Mouse (Mus musculus): ENCODE results near the gene Trmt44. TPM values are rescaled to one million over a fixed set of nuclear protein-coding genes. Genes with fewer than 3 reads are reported as not detected.

Trmt44 gene
- total and polyA plus RNA-seq, 3 experiments = 6.5 to 7.9 (median 7.5) TPM

- Histone ChIP-seq H3K27ac (ENCODE audit: insufficient read depth, low read depth) (no peak overlapping the region), H3K4me2 (ENCODE audit: insufficient read depth, low read depth, poor library complexity, severe bottlenecking) (no peak overlapping the region), H3K79me2 (replicated peaks; ENCODE audit: control insufficient read depth, extremely low read depth, insufficient read depth, poor library complexity, severe bottlenecking) (no peaks in the 10 kb centered on the region), H3K4me3 (replicated peaks in 1 of 3; ENCODE audit: low read depth in 2 of 3, low read length in 2 of 3, poor library complexity in 1 of 3) (no peak overlapping the region), H3K27me3 (replicated peaks) (peaks cover 52% of the 10 kb centered on the region), H3K9me3 (replicated peaks; ENCODE audit: low read length) (peaks cover 6% of the 10 kb centered on the region), H3K9ac (ENCODE audit: insufficient read depth, low read depth) (no peak overlapping the region), H3K4me1 (ENCODE audit: control insufficient read depth in 1 of 2, insufficient read depth in 2 of 2) (no peaks in the 10 kb centered on the region; a peak in 1 of 4 replicates), H3K36me3 (replicated peaks in 1 of 2; ENCODE audit: control insufficient read depth in 1 of 2, insufficient read depth in 1 of 2, low read length in 1 of 2) (no peaks in the 10 kb centered on the region)
- TF ChIP-seq ZKSCAN1 (IDR thresholded peaks at IDR 0.05; ENCODE audit: borderline replicate concordance, low read depth, low read length) (no peak), ZMIZ1 (IDR thresholded peaks at IDR 0.05; ENCODE audit: low read depth, low read length) (no peak), JUN (IDR thresholded peaks at IDR 0.05; ENCODE audit: insufficient read depth, low read depth, low read length) (no peak), KAT2A (IDR thresholded peaks at IDR 0.05; ENCODE audit: insufficient replicate concordance, low read length) (no peak), MXI1 (IDR thresholded peaks at IDR 0.05; ENCODE audit: low read depth, low read length) (no peak; the same call in 1 of the 2 replicates), CTCF (conservative IDR thresholded peaks at IDR 0.05 in 1 of 2, IDR thresholded peaks at IDR 0.05 in 1 of 2; ENCODE audit: low read depth in 2 of 2, low read length in 2 of 2) (no peak), SMC3 (IDR thresholded peaks at IDR 0.05; ENCODE audit: low read depth, low read length) (no peak)
- DNase-seq (ENCODE audit: extremely low read depth) = peak; percentile 12
- in situ Hi-C loops (cut with MboI; ENCODE audit: low pct_ligation_motif_present, low pct_unique_long_range_greater_than_20kb, low sequenced_read_pairs) (no loop called here), dilution Hi-C loops (cut with MboI; ENCODE audit: extremely low pct_ligation_motif_present, extremely low pct_unique_long_range_greater_than_20kb, low sequenced_read_pairs) (no loop called here)
Observed at GRCm38 (mm10) chr5:35531586-35531985, 43.3 kb downstream of the Trmt44 start.

- Histone ChIP-seq H3K27ac (ENCODE audit: insufficient read depth, low read depth) (no peak overlapping the region), H3K36me3 (replicated peaks in 1 of 2; ENCODE audit: control insufficient read depth in 1 of 2, insufficient read depth in 1 of 2, low read length in 1 of 2) (no peaks in the 10 kb centered on the region), H3K9me3 (replicated peaks; ENCODE audit: low read length) (no peaks in the 10 kb centered on the region), H3K9ac (ENCODE audit: insufficient read depth, low read depth) (no peak overlapping the region), H3K79me2 (replicated peaks; ENCODE audit: control insufficient read depth, extremely low read depth, insufficient read depth, poor library complexity, severe bottlenecking) (no peaks in the 10 kb centered on the region), H3K27me3 (replicated peaks) (peaks cover 53% of the 10 kb centered on the region), H3K4me3 (replicated peaks in 1 of 3; ENCODE audit: low read depth in 2 of 3, low read length in 2 of 3, poor library complexity in 1 of 3) (no peak overlapping the region), H3K4me1 (ENCODE audit: control insufficient read depth in 1 of 2, insufficient read depth in 2 of 2) (no peaks in the 10 kb centered on the region; a peak in 1 of 4 replicates), H3K4me2 (ENCODE audit: insufficient read depth, low read depth, poor library complexity, severe bottlenecking) (no peak overlapping the region)
- dilution Hi-C loops (cut with MboI; ENCODE audit: extremely low pct_ligation_motif_present, extremely low pct_unique_long_range_greater_than_20kb, low sequenced_read_pairs) = no loop called here
- TF ChIP-seq MAZ (IDR thresholded peaks at IDR 0.05; ENCODE audit: low read depth, low read length) (no peak), NRF1 (IDR thresholded peaks at IDR 0.05; ENCODE audit: low read depth, low read length) (no peak), IRF4 (IDR thresholded peaks at IDR 0.05; ENCODE audit: low read depth, low read length) (peak; percentile 48; the same call in 1 of the 2 replicates), RAD21 (IDR thresholded peaks at IDR 0.05; ENCODE audit: low read depth, low read length) (peak; percentile 36), SIN3A (IDR thresholded peaks at IDR 0.05; ENCODE audit: low read length) (no peak), JUN (IDR thresholded peaks at IDR 0.05; ENCODE audit: insufficient read depth, low read depth, low read length) (no peak), MAFK (IDR thresholded peaks at IDR 0.05; ENCODE audit: insufficient replicate concordance, low read length) (no peak), SMC3 (IDR thresholded peaks at IDR 0.05; ENCODE audit: low read depth, low read length) (peak; percentile 39), USF2 (conservative IDR thresholded peaks at IDR 0.05; ENCODE audit: low read depth, low read length) (no peak), EP300 (IDR thresholded peaks at IDR 0.05; ENCODE audit: low read length) (no peak), CTCF (conservative IDR thresholded peaks at IDR 0.05 in 1 of 2, IDR thresholded peaks at IDR 0.05 in 1 of 2; ENCODE audit: low read depth in 2 of 2, low read length in 2 of 2) (peak; percentile 63 to 75)
- in situ Hi-C loops (cut with MboI; ENCODE audit: low pct_ligation_motif_present, low pct_unique_long_range_greater_than_20kb, low sequenced_read_pairs) = no loop called here
- peak; percentile 60 for DNase-seq (ENCODE audit: extremely low read depth)
Observed at GRCm38 (mm10) chr5:35530442-35530841, 44.4 kb downstream of the Trmt44 start.
